In genomic region chr6:145250820-145251219, GRCm38 (mm10) we compare ENCODE assay signal across 8 mouse cellular contexts. TPM values are rescaled to one million over a fixed set of nuclear protein-coding genes. Genes with fewer than 3 reads are reported as not detected.
DNase-seq lines count a peak whose midpoint lies in the region; ATAC-seq lines count a peak whose summit lies in the region.

No protein-coding gene starts in this region.

- peak overlapping the region; percentile 69; the same call in 1 of the 2 replicates for H3K27ac ChIP-seq in kidney, embryonic 14.5 days (ENCODE audit: low read depth, low read length)
- H3K27ac ChIP-seq in heart, embryonic 14.5 days (replicated peaks in 1 of 2; ENCODE audit: control insufficient read depth in 1 of 2, insufficient read depth in 1 of 2, low read depth in 2 of 2, low read length in 2 of 2): peak overlapping the region in 1 of 2 experiments; percentile 82; a peak in 1 of 4 replicates
- H3K27ac ChIP-seq in midbrain, embryonic 16.5 days (ENCODE audit: low read length): peak overlapping the region; percentile 89

- H3K4me1 ChIP-seq in kidney, embryonic 14.5 days (ENCODE audit: control insufficient read depth, insufficient read depth, low read length): peaks cover 9% of the 10 kb centered on the region; the same call in 1 of the 2 replicates
- H3K4me1 ChIP-seq in heart, embryonic 14.5 days (ENCODE audit: control insufficient read depth in 2 of 2, insufficient read depth in 2 of 2, low read length in 2 of 2): peaks cover 0 to 11% of the 10 kb centered on the region in 2 experiments; a peak in 3 of 4 replicates
- peaks cover 19% of the 10 kb centered on the region for H3K4me1 ChIP-seq in midbrain, embryonic 16.5 days (ENCODE audit: control insufficient read depth, insufficient read depth, low read length)

- 9% methylated on average over 16 of the region's 16 CpGs for WGBS in kidney, embryonic 14.5 days
- WGBS in heart, embryonic 14.5 days: 11% methylated on average over 16 of the region's 16 CpGs
- 11% methylated on average over 16 of the region's 16 CpGs for WGBS in midbrain, embryonic 16.5 days

- H3K9ac ChIP-seq in kidney, embryonic 14.5 days (ENCODE audit: low read depth, low read length): peak overlapping the region; percentile 95
- H3K9ac ChIP-seq in heart, embryonic 14.5 days (ENCODE audit: low read length): peak overlapping the region; percentile 93
- peak overlapping the region; percentile 92 for H3K9ac ChIP-seq in midbrain, embryonic 16.5 days (ENCODE audit: low read depth, low read length)

- peak overlapping the region; percentile 95 for H3K4me3 ChIP-seq in kidney, embryonic 14.5 days (ENCODE audit: low read length)
- H3K4me3 ChIP-seq in heart, embryonic 14.5 days (ENCODE audit: control insufficient read depth in 1 of 2, insufficient read depth in 1 of 2, low read depth in 1 of 2, low read length in 2 of 2): peak overlapping the region; percentile 67 to 92
- H3K4me3 ChIP-seq in midbrain, embryonic 16.5 days (ENCODE audit: low read depth, low read length): peak overlapping the region; percentile 75

- peaks cover 7% of the 10 kb centered on the region; the same call in 1 of the 2 replicates for H3K36me3 ChIP-seq in kidney, embryonic 14.5 days (ENCODE audit: control insufficient read depth, insufficient read depth, low read length)
- peaks cover 6% of the 10 kb centered on the region; the same call in 1 of the 2 replicates for H3K36me3 ChIP-seq in heart, embryonic 14.5 days (ENCODE audit: control insufficient read depth, insufficient read depth, low read length)
- no peaks in the 10 kb centered on the region for H3K36me3 ChIP-seq in midbrain, embryonic 16.5 days (ENCODE audit: control insufficient read depth, insufficient read depth, low read length)

- no peak for DNase-seq in kidney, adult 11 months
- DNase-seq in brain, adult 2 months (ENCODE audit: low read depth, low spot score): peak; percentile 67
- DNase-seq in left cerebral cortex, adult 9 months (ENCODE audit: low spot score in 2 of 2): peak; percentile 27 to 54
- no peak for DNase-seq in urinary bladder, postnatal 10 days (ENCODE audit: low spot score)
- no peak for DNase-seq in MN1 (ENCODE audit: low spot score)

- peak overlapping the region; percentile 74 for H3K4me2 ChIP-seq in kidney, embryonic 14.5 days (replicated peaks; ENCODE audit: low read depth, low read length)
- H3K4me2 ChIP-seq in heart, embryonic 14.5 days (ENCODE audit: low read length): peak overlapping the region; percentile 91
- H3K4me2 ChIP-seq in midbrain, embryonic 16.5 days (ENCODE audit: low read length): peak overlapping the region; percentile 74

- H3K9me3 ChIP-seq in kidney, embryonic 14.5 days (ENCODE audit: control insufficient read depth, low read length): no peaks in the 10 kb centered on the region
- H3K9me3 ChIP-seq in heart, embryonic 14.5 days (ENCODE audit: control insufficient read depth, low read length): no peaks in the 10 kb centered on the region
- H3K9me3 ChIP-seq in midbrain, embryonic 16.5 days (replicated peaks; ENCODE audit: control insufficient read depth, low read length, poor library complexity, severe bottlenecking): no peaks in the 10 kb centered on the region

- H3K27me3 ChIP-seq in kidney, embryonic 14.5 days (ENCODE audit: control insufficient read depth, insufficient read depth, low read length): no peaks in the 10 kb centered on the region
- peaks cover 29% of the 10 kb centered on the region for H3K27me3 ChIP-seq in heart, embryonic 14.5 days (ENCODE audit: control insufficient read depth, insufficient read depth, low read length)
- H3K27me3 ChIP-seq in midbrain, embryonic 16.5 days (ENCODE audit: control insufficient read depth, insufficient read depth, low read depth, low read length): no peaks in the 10 kb centered on the region

- ATAC-seq in kidney, embryonic 14.5 days (ENCODE audit: low FRiP score, low TSS enrichment): no peak; the same call in 1 of the 2 replicates
- ATAC-seq in heart, embryonic 14.5 days (ENCODE audit: insufficient number of reproducible peaks, insufficient read depth, low FRiP score, low read depth): no peak
- ATAC-seq in midbrain, embryonic 16.5 days: peak; percentile 43

RNA-seq across cellular contexts. Expression of gene Kras, which starts 0.8 kb away (rescaled TPM):
- polyA plus RNA-seq in kidney, embryonic 14.5 days (2014; fragmentation: Nextera tagmentation; extraction: Ambion mirVana): 79.4 and 97.9 TPM in 2 replicates
- polyA plus RNA-seq in heart, embryonic 14.5 days (2014; fragmentation: Nextera tagmentation; extraction: Ambion mirVana): 42.8 and 46.3 TPM in 2 replicates
- 86.8 and 90.8 TPM in 2 replicates for polyA plus RNA-seq in midbrain, embryonic 16.5 days (2015; fragmentation: Nextera tagmentation; extraction: Ambion mirVana)

RNA-seq across cellular contexts. Expression of gene Etfrf1, which starts 39.9 kb away (rescaled TPM):
- 39.2 and 47.3 TPM in 2 replicates for polyA plus RNA-seq in kidney, embryonic 14.5 days (2014; fragmentation: Nextera tagmentation; extraction: Ambion mirVana)
- polyA plus RNA-seq in heart, embryonic 14.5 days (2014; fragmentation: Nextera tagmentation; extraction: Ambion mirVana): 64.8 and 67.6 TPM in 2 replicates
- polyA plus RNA-seq in midbrain, embryonic 16.5 days (2015; fragmentation: Nextera tagmentation; extraction: Ambion mirVana): 24.7 and 25.2 TPM in 2 replicates

RNA-seq across cellular contexts. Expression of gene Casc1, which starts 40.0 kb away (rescaled TPM):
- polyA plus RNA-seq in kidney, embryonic 14.5 days (2014; fragmentation: Nextera tagmentation; extraction: Ambion mirVana): 0.20 and 0.79 TPM in 2 replicates
- 0.14 and 0.62 TPM in 2 replicates for polyA plus RNA-seq in heart, embryonic 14.5 days (2014; fragmentation: Nextera tagmentation; extraction: Ambion mirVana)
- polyA plus RNA-seq in midbrain, embryonic 16.5 days (2015; fragmentation: Nextera tagmentation; extraction: Ambion mirVana): 0.92 and 1.0 TPM in 2 replicates

Comparison
In these comparisons a context has a peak if more than half of its experiments do, and no peak if none do; other contexts are left out.
1. DNase-seq: peak in brain, adult 2 months (single experiment) and left cerebral cortex, adult 9 months (2 of 2); none in kidney, adult 11 months (single experiment), urinary bladder, postnatal 10 days (single experiment) and MN1 (single experiment).
2. Peak in every context shown above with its lines, with median percentiles within 50 percentile points of each other: H3K4me2 ChIP-seq, H3K4me3 ChIP-seq and H3K9ac ChIP-seq.